Mouse (Mus musculus): ENCODE data around the gene Fads6.

GRCm38 (mm10) chr11:115341246-115341645, 43.8 kb upstream of the Fads6 start:
- TF ChIP-seq CTCF (IDR thresholded peaks at IDR 0.05; ENCODE audit: extremely low read depth, insufficient read length, insufficient replicate concordance, low read depth, low read length) = no peak
- TF ChIP-seq POLR2A (IDR thresholded peaks at IDR 0.05; ENCODE audit: low read depth, low read length) = no peak

Data from small intestine, adult 2 months (tissue).